16 mouse cellular contexts compared by ENCODE assay signal in genomic region chr5:34124131-34124530, GRCm38 (mm10). TPM values are rescaled to one million over a fixed set of nuclear protein-coding genes. Genes with fewer than 3 reads are reported as not detected.
DNase-seq lines count a peak whose midpoint lies in the region; ATAC-seq and TF ChIP-seq lines count a peak whose summit lies in the region.
"Had no signal": no experiment of that assay in that cellular context is flagged by ENCODE, and none has a peak within 500 bp of the region (broad histone marks: within the 10 kb centered on the region; RNA-seq: fewer than 3 reads in every experiment).

No protein-coding gene starts in this region.

- no peak for TF ChIP-seq EP300 in stomach, postnatal 0 days (optimal IDR thresholded peaks at IDR 0.05)

- H3K36me3 ChIP-seq in liver, embryonic 11.5 days (ENCODE audit: control insufficient read depth, insufficient read depth, low read length) = no peaks in the 10 kb centered on the region
- no peaks in the 10 kb centered on the region for H3K36me3 ChIP-seq in embryonic facial prominence, embryonic 11.5 days (replicated peaks; ENCODE audit: control insufficient read depth, insufficient read depth, low read depth, low read length)
- no peaks in the 10 kb centered on the region for H3K36me3 ChIP-seq in stomach, postnatal 0 days (ENCODE audit: control insufficient read depth, insufficient read depth, low read length)
- H3K36me3 ChIP-seq: heart, embryonic 13.5 days; limb, embryonic 13.5 days; neural tube, embryonic 13.5 days had no signal

- no peaks in the 10 kb centered on the region for H3K9me3 ChIP-seq in liver, embryonic 11.5 days (ENCODE audit: control insufficient read depth, low read length)
- no peaks in the 10 kb centered on the region for H3K9me3 ChIP-seq in embryonic facial prominence, embryonic 11.5 days (replicated peaks; ENCODE audit: control insufficient read depth, low read length)
- H3K9me3 ChIP-seq in stomach, postnatal 0 days (ENCODE audit: control insufficient read depth, low read length) = no peaks in the 10 kb centered on the region
- H3K9me3 ChIP-seq: heart, embryonic 13.5 days; limb, embryonic 13.5 days; neural tube, embryonic 13.5 days had no signal

- no peak overlapping the region for H3K4me3 ChIP-seq in liver, embryonic 11.5 days (ENCODE audit: low read depth, low read length)
- H3K4me3 ChIP-seq in embryonic facial prominence, embryonic 11.5 days (ENCODE audit: low read depth, low read length) = no peak overlapping the region
- no peak overlapping the region for H3K4me3 ChIP-seq in stomach, postnatal 0 days (ENCODE audit: low read depth, low read length)
- H3K4me3 ChIP-seq: heart, embryonic 13.5 days; limb, embryonic 13.5 days; neural tube, embryonic 13.5 days had no signal

- no peaks in the 10 kb centered on the region for H3K4me1 ChIP-seq in liver, embryonic 11.5 days (replicated peaks; ENCODE audit: control insufficient read depth, insufficient read depth, low read length)
- H3K4me1 ChIP-seq in embryonic facial prominence, embryonic 11.5 days (ENCODE audit: control insufficient read depth, insufficient read depth, low read length) = no peaks in the 10 kb centered on the region
- no peaks in the 10 kb centered on the region for H3K4me1 ChIP-seq in stomach, postnatal 0 days (replicated peaks; ENCODE audit: control insufficient read depth, insufficient read depth)
- H3K4me1 ChIP-seq: heart, embryonic 13.5 days; limb, embryonic 13.5 days; neural tube, embryonic 13.5 days had no signal

- TF ChIP-seq CTCF in stomach, postnatal 0 days (IDR thresholded peaks at IDR 0.05; ENCODE audit: low read depth) = no peak

- no peak overlapping the region for H3K4me2 ChIP-seq in liver, embryonic 11.5 days
- H3K4me2 ChIP-seq in embryonic facial prominence, embryonic 11.5 days (ENCODE audit: low read depth, low read length) = no peak overlapping the region
- no peak overlapping the region for H3K4me2 ChIP-seq in stomach, postnatal 0 days (replicated peaks; ENCODE audit: low read depth)
- H3K4me2 ChIP-seq: heart, embryonic 13.5 days; limb, embryonic 13.5 days; midbrain, embryonic 11.5 days; neural tube, embryonic 13.5 days had no signal

- DNase-seq in liver (peak; percentile 3), NIH3T3 (ENCODE audit: low read depth) (peak; percentile 16)
- DNase-seq in liver, embryonic 11.5 days (ENCODE audit: low spot score) = no peak
- DNase-seq in embryonic facial prominence, embryonic 11.5 days (ENCODE audit: low spot score) = peak; percentile 6
- peak; percentile 18 for DNase-seq in stomach, postnatal 0 days (ENCODE audit: low spot score)
- no peak for DNase-seq in layer of hippocampus, adult 11-12 months (ENCODE audit: low spot score)
- DNase-seq in yolk sac, embryonic 10.5 days (ENCODE audit: low spot score) = no peak
- DNase-seq: cerebellum, adult 8-10 months; lung, postnatal 36 days; right cerebral cortex, postnatal 14 days had no signal

- H3K27ac ChIP-seq in liver, embryonic 11.5 days (ENCODE audit: low read depth, low read length) = no peak overlapping the region
- no peak overlapping the region for H3K27ac ChIP-seq in embryonic facial prominence, embryonic 11.5 days (replicated peaks; ENCODE audit: low read depth, low read length)
- H3K27ac ChIP-seq in stomach, postnatal 0 days (replicated peaks) = no peak overlapping the region
- H3K27ac ChIP-seq: heart, embryonic 13.5 days; hindbrain, postnatal 0 days; limb, embryonic 13.5 days; neural tube, embryonic 13.5 days had no signal

- ATAC-seq in liver, embryonic 11.5 days (replicated peaks; ENCODE audit: low FRiP score) = no peak
- no peak for ATAC-seq in embryonic facial prominence, embryonic 11.5 days (replicated peaks; ENCODE audit: insufficient number of reproducible peaks, low FRiP score, low TSS enrichment, low read depth)
- ATAC-seq in stomach, postnatal 0 days (ENCODE audit: low FRiP score, low TSS enrichment) = no peak
- ATAC-seq: CD4-positive, CD25-positive, alpha-beta regulatory T cell, adult 4 months; hindbrain, postnatal 0 days had no signal

- no peaks in the 10 kb centered on the region for H3K27me3 ChIP-seq in liver, embryonic 11.5 days (replicated peaks; ENCODE audit: control insufficient read depth, insufficient read depth, low read length)
- no peaks in the 10 kb centered on the region for H3K27me3 ChIP-seq in embryonic facial prominence, embryonic 11.5 days (ENCODE audit: control insufficient read depth, insufficient read depth, low read length)
- H3K27me3 ChIP-seq in stomach, postnatal 0 days (ENCODE audit: control insufficient read depth, insufficient read depth, low read length) = no peaks in the 10 kb centered on the region
- H3K27me3 ChIP-seq: limb, embryonic 13.5 days; neural tube, embryonic 13.5 days had no signal

- no peak overlapping the region for H3K9ac ChIP-seq in liver, embryonic 11.5 days (ENCODE audit: low read depth, low read length)
- no peak overlapping the region for H3K9ac ChIP-seq in embryonic facial prominence, embryonic 11.5 days (replicated peaks; ENCODE audit: low read length)
- no peak overlapping the region for H3K9ac ChIP-seq in stomach, postnatal 0 days (ENCODE audit: low read length)
- H3K9ac ChIP-seq: heart, embryonic 13.5 days; limb, embryonic 13.5 days; neural tube, embryonic 13.5 days had no signal

- 21% methylated on average over 1 of the region's 1 CpGs for WGBS in liver, embryonic 11.5 days
- WGBS in embryonic facial prominence, embryonic 11.5 days = 22% methylated on average over 1 of the region's 1 CpGs
- WGBS in stomach, postnatal 0 days = 0% methylated on average over 1 of the region's 1 CpGs

RNA-seq across cellular contexts. Expression of gene Poln, which starts 45.1 kb away (rescaled TPM):
- 0.58 and 0.79 TPM in 2 replicates for polyA plus RNA-seq in liver, embryonic 11.5 days (2014; fragmentation: Nextera tagmentation; extraction: Ambion mirVana)
- 0.21 and 0.99 TPM in 2 replicates for polyA plus RNA-seq in embryonic facial prominence, embryonic 11.5 days (2014; fragmentation: Nextera tagmentation; extraction: Ambion mirVana)
- polyA plus RNA-seq in stomach, postnatal 0 days (2015; fragmentation: Nextera tagmentation; extraction: Ambion mirVana) = 0.07 and 0.19 TPM in 2 replicates

RNA-seq across cellular contexts. Expression of gene Haus3, which starts 45.2 kb away (rescaled TPM):
- polyA plus RNA-seq in liver, embryonic 11.5 days (2014; fragmentation: Nextera tagmentation; extraction: Ambion mirVana) = 47.5 and 51.5 TPM in 2 replicates
- polyA plus RNA-seq in embryonic facial prominence, embryonic 11.5 days (2014; fragmentation: Nextera tagmentation; extraction: Ambion mirVana) = 59.5 and 72.1 TPM in 2 replicates
- polyA plus RNA-seq in stomach, postnatal 0 days (2015; fragmentation: Nextera tagmentation; extraction: Ambion mirVana) = 10.8 and 12.3 TPM in 2 replicates

Comparison
In these comparisons a context has a peak if more than half of its experiments do, and no peak if none do; other contexts are left out.
1. DNase-seq: peak in liver (single experiment), NIH3T3 (single experiment), embryonic facial prominence, embryonic 11.5 days (single experiment) and stomach, postnatal 0 days (single experiment); none in liver, embryonic 11.5 days (single experiment), layer of hippocampus, adult 11-12 months (single experiment) and yolk sac, embryonic 10.5 days (single experiment).